Mouse (Mus musculus) liver, embryonic 12.5 days (tissue): ENCODE data around the gene Gusb. TPM values are rescaled to one million over a fixed set of nuclear protein-coding genes. Genes with fewer than 3 reads are reported as not detected.

Experiments used
- ATAC-seq: fragments of 200-750 bp; cut with Nextera tagmentation; 2 replicates; pipeline ENCODE4 v1.8.0; 2017; ENCODE audit warnings: moderate number of reproducible peaks, mild to moderate bottlenecking, moderate library complexity
- H3K27ac ChIP-seq: fragments of 300-500 bp; sonication (generic); 2 replicates; pipeline ENCODE4 v1.5.1; 2016; ENCODE audit warnings: mild to moderate bottlenecking
- H3K27me3 ChIP-seq: fragments of 300-500 bp; sonication (generic); replicated peaks from 2 replicates; pipeline ENCODE4 v1.6.1; 2016; ENCODE audit warnings: mild to moderate bottlenecking, moderate library complexity
- H3K36me3 ChIP-seq: fragments of 300-500 bp; sonication (generic); 2 replicates; pipeline ENCODE4 v1.6.1; 2016; ENCODE audit warnings: mild to moderate bottlenecking, moderate library complexity
- H3K4me1 ChIP-seq: fragments of 300-500 bp; sonication (generic); 2 replicates; pipeline ENCODE4 v1.6.1; 2016
- H3K4me2 ChIP-seq: fragments of 300-500 bp; sonication (generic); 2 replicates; pipeline ENCODE4 v1.6.1; 2016; ENCODE audit warnings: mild to moderate bottlenecking, moderate library complexity
- H3K4me3 ChIP-seq: fragments of 300-500 bp; sonication (generic); 2 replicates; pipeline ENCODE4 v1.5.1; 2016; ENCODE audit warnings: mild to moderate bottlenecking, moderate library complexity
- H3K9ac ChIP-seq: fragments of 300-500 bp; sonication (generic); 2 replicates; pipeline ENCODE4 v1.6.1; 2016; ENCODE audit warnings: mild to moderate bottlenecking, moderate library complexity
- H3K9me3 ChIP-seq: fragments of 300-500 bp; sonication (generic); replicated peaks from 2 replicates; pipeline ENCODE4 v1.6.1; 2016; ENCODE audit warnings: mild to moderate bottlenecking, moderate library complexity
- WGBS: fragments of 180-500 bp; shearing (Covaris S2); methylation state at CpG from one replicate; pipeline ENCODE4 v1.1.7; 2016; ENCODE audit not compliant: insufficient replicate concordance; 5-methylcytosine and 5-hydroxymethylcytosine counted together
- polyA plus RNA-seq: library from polyadenylated mRNA; unstranded; fragments of >200 nt; fragmentation: Nextera tagmentation; extraction: Ambion mirVana; gene quantifications from 2 replicates; pipeline ENCODE4 v1.2.1, GENCODE M21; 2016

The Gusb gene
- polyA plus RNA-seq, 1 experiment from 2014 or later = 49.1 TPM

- Histone ChIP-seq H3K9ac (no peak overlapping the region), H3K27me3 (no peaks in the 10 kb centered on the region), H3K4me3 (no peak overlapping the region), H3K4me1 (peaks cover 42% of the 10 kb centered on the region), H3K36me3 (peaks cover 71% of the 10 kb centered on the region), H3K4me2 (no peak overlapping the region), H3K27ac (peak overlapping the region; percentile 25), H3K9me3 (no peaks in the 10 kb centered on the region)
- no peak for ATAC-seq
- WGBS = 78% methylated on average over 19 of the region's 19 CpGs
These were observed 5.1 kb downstream of the Gusb start for GRCm38 (mm10) chr5:129997700-129998099.

GRCm38 (mm10) chr5:129994989-129995388 lies 7.9 kb downstream of the Gusb start:
- Histone ChIP-seq H3K27ac (no peak overlapping the region; the same call in 1 of the 2 replicates), H3K36me3 (peaks cover 77% of the 10 kb centered on the region), H3K4me1 (peaks cover 41% of the 10 kb centered on the region), H3K9me3 (no peaks in the 10 kb centered on the region), H3K4me3 (no peak overlapping the region), H3K4me2 (no peak overlapping the region), H3K27me3 (no peaks in the 10 kb centered on the region), H3K9ac (no peak overlapping the region)
- 84% methylated on average over 7 of the region's 7 CpGs for WGBS
- ATAC-seq = no peak

GRCm38 (mm10) chr5:129993374-129993773 lies 9.5 kb downstream of the Gusb start:
- Histone ChIP-seq H3K9ac (peak overlapping the region; percentile 53), H3K9me3 (no peaks in the 10 kb centered on the region), H3K4me1 (peaks cover 38% of the 10 kb centered on the region), H3K4me3 (peak overlapping the region; percentile 28), H3K36me3 (peaks cover 79% of the 10 kb centered on the region), H3K27me3 (no peaks in the 10 kb centered on the region), H3K27ac (peak overlapping the region; percentile 85), H3K4me2 (peak overlapping the region; percentile 43)
- 70% methylated on average over 14 of the region's 14 CpGs for WGBS
- peak; percentile 67 for ATAC-seq

- Histone ChIP-seq H3K4me1 (peaks cover 36% of the 10 kb centered on the region), H3K27me3 (no peaks in the 10 kb centered on the region), H3K4me3 (0 out of 2 replicates have a peak overlapping the region, but pooled peaks have one; percentile 14), H3K36me3 (peaks cover 76% of the 10 kb centered on the region), H3K27ac (peak overlapping the region; percentile 78), H3K4me2 (peak overlapping the region; percentile 43), H3K9ac (no peak overlapping the region), H3K9me3 (no peaks in the 10 kb centered on the region)
- ATAC-seq = peak; percentile 91
- WGBS = 49% methylated on average over 5 of the region's 5 CpGs
These were observed 11.0 kb downstream of the Gusb start for GRCm38 (mm10) chr5:129991898-129992297.

GRCm38 (mm10) chr5:129989376-129989775 lies 13.5 kb downstream of the Gusb start:
- H3K27ac ChIP-seq = peak overlapping the region; percentile 2; the same call in 1 of the 2 replicates
- H3K36me3 ChIP-seq = peaks cover 71% of the 10 kb centered on the region
- no peaks in the 10 kb centered on the region for H3K27me3 ChIP-seq
- 87% methylated on average over 13 of the region's 13 CpGs for WGBS
- H3K4me1 ChIP-seq = peaks cover 36% of the 10 kb centered on the region
- no peak overlapping the region for H3K4me2 ChIP-seq
- ATAC-seq = no peak
- H3K9me3 ChIP-seq = no peaks in the 10 kb centered on the region
- H3K4me3 ChIP-seq = no peak overlapping the region
- no peak overlapping the region for H3K9ac ChIP-seq

GRCm38 (mm10) chr5:129980216-129980615 lies 22.6 kb downstream of the Gusb start:
- peaks cover 49% of the 10 kb centered on the region for H3K36me3 ChIP-seq
- H3K4me3 ChIP-seq = no peak overlapping the region
- peak; percentile 57 for ATAC-seq
- H3K4me2 ChIP-seq = peak overlapping the region; percentile 55
- H3K9ac ChIP-seq = peak overlapping the region; percentile 54
- no peaks in the 10 kb centered on the region for H3K9me3 ChIP-seq
- H3K27ac ChIP-seq = peak overlapping the region; percentile 95
- WGBS = 31% methylated on average over 3 of the region's 3 CpGs
- H3K27me3 ChIP-seq = no peaks in the 10 kb centered on the region
- peaks cover 58% of the 10 kb centered on the region for H3K4me1 ChIP-seq

GRCm38 (mm10) chr5:129978608-129979007 lies 24.2 kb downstream of the Gusb start:
- peak overlapping the region; percentile 95 for H3K27ac ChIP-seq
- 54% methylated on average over 5 of the region's 5 CpGs for WGBS
- peak; percentile 25; the same call in 1 of the 2 replicates for ATAC-seq

GRCm38 (mm10) chr5:129977768-129978167 lies 25.1 kb downstream of the Gusb start:
- WGBS = 53% methylated on average over 4 of the region's 4 CpGs
- Histone ChIP-seq H3K4me1 (peaks cover 82% of the 10 kb centered on the region), H3K4me3 (no peak overlapping the region), H3K9me3 (no peaks in the 10 kb centered on the region), H3K27me3 (no peaks in the 10 kb centered on the region), H3K27ac (peak overlapping the region; percentile 95), H3K36me3 (peaks cover 33% of the 10 kb centered on the region), H3K9ac (peak overlapping the region; percentile 59), H3K4me2 (peak overlapping the region; percentile 58)
- peak; percentile 65 for ATAC-seq

More at GRCm38 (mm10) chr5:129978608-129979007, 24.2 kb downstream of the Gusb start:
- H3K27me3 ChIP-seq = no peaks in the 10 kb centered on the region
- peaks cover 74% of the 10 kb centered on the region for H3K4me1 ChIP-seq
- no peak overlapping the region for H3K4me3 ChIP-seq
- H3K9me3 ChIP-seq = no peaks in the 10 kb centered on the region
- peak overlapping the region; percentile 34; the same call in 1 of the 2 replicates for H3K4me2 ChIP-seq
- H3K9ac ChIP-seq = peak overlapping the region; percentile 54
- peaks cover 36% of the 10 kb centered on the region for H3K36me3 ChIP-seq

- ATAC-seq = peak; percentile 89
- peak overlapping the region; percentile 32 for H3K4me2 ChIP-seq
- peak overlapping the region; percentile 95 for H3K27ac ChIP-seq
- WGBS = 22% methylated on average over 4 of the region's 4 CpGs
- peaks cover 92% of the 10 kb centered on the region for H3K4me1 ChIP-seq
- no peak overlapping the region for H3K4me3 ChIP-seq
- H3K27me3 ChIP-seq = no peaks in the 10 kb centered on the region
- no peaks in the 10 kb centered on the region for H3K9me3 ChIP-seq
- peak overlapping the region; percentile 60 for H3K9ac ChIP-seq
- H3K36me3 ChIP-seq = peaks cover 41% of the 10 kb centered on the region
These were observed 28.0 kb downstream of the Gusb start for GRCm38 (mm10) chr5:129974866-129975311.

GRCm38 (mm10) chr5:129974354-129974753 lies 28.5 kb downstream of the Gusb start:
- Histone ChIP-seq H3K27ac (peak overlapping the region; percentile 95), H3K4me2 (peak overlapping the region; percentile 32), H3K4me1 (peaks cover 89% of the 10 kb centered on the region), H3K9ac (peak overlapping the region; percentile 60), H3K9me3 (no peaks in the 10 kb centered on the region), H3K27me3 (no peaks in the 10 kb centered on the region), H3K36me3 (peaks cover 42% of the 10 kb centered on the region), H3K4me3 (no peak overlapping the region)
- ATAC-seq = peak; percentile 8; the same call in 1 of the 2 replicates
- WGBS = 56% methylated on average over 4 of the region's 4 CpGs

- Histone ChIP-seq H3K4me1 (peaks cover 78% of the 10 kb centered on the region), H3K27me3 (no peaks in the 10 kb centered on the region), H3K36me3 (peaks cover 39% of the 10 kb centered on the region), H3K4me3 (no peak overlapping the region), H3K9ac (no peak overlapping the region), H3K4me2 (no peak overlapping the region), H3K9me3 (no peaks in the 10 kb centered on the region), H3K27ac (peak overlapping the region; percentile 57)
- 84% methylated on average over 4 of the region's 4 CpGs for WGBS
- ATAC-seq = no peak
These were observed 31.4 kb downstream of the Gusb start for GRCm38 (mm10) chr5:129971491-129971890.

GRCm38 (mm10) chr5:129968417-129968816 lies 34.4 kb downstream of the Gusb start:
- peaks cover 57% of the 10 kb centered on the region for H3K4me1 ChIP-seq
- H3K27me3 ChIP-seq = no peaks in the 10 kb centered on the region
- H3K9ac ChIP-seq = no peak overlapping the region
- ATAC-seq = no peak
- H3K36me3 ChIP-seq = peaks cover 27% of the 10 kb centered on the region
- 78% methylated on average over 7 of the region's 7 CpGs for whole genome bisulfite sequencing
- H3K9me3 ChIP-seq = no peaks in the 10 kb centered on the region
- no peak overlapping the region for H3K4me3 ChIP-seq
- no peak overlapping the region for H3K4me2 ChIP-seq
- H3K27ac ChIP-seq = 0 out of 2 replicates have a peak overlapping the region, but pooled peaks have one; percentile 39
